Mouse (Mus musculus) C2C12 (cell line): ENCODE measurements around the gene Abhd2. TPM values are rescaled to one million over a fixed set of nuclear protein-coding genes. Genes with fewer than 3 reads are reported as not detected.

Experiments used
- H3K27me3 ChIP-seq: one replicate; pipeline ENCODE4 v1.6.1; 2011; ENCODE audit not compliant: control insufficient read depth, insufficient read depth, insufficient read length
- H3K36me3 ChIP-seq: one replicate; pipeline ENCODE4 v1.6.1; 2011; ENCODE audit not compliant: control insufficient read depth, insufficient read depth
- H3K4me3 ChIP-seq: one replicate; pipeline ENCODE4 v1.5.1; 2011; ENCODE audit warnings: mild to moderate bottlenecking, control low read depth; ENCODE audit not compliant: poor library complexity, insufficient read depth, severe bottlenecking
- H3K79me2 ChIP-seq: one replicate; pipeline ENCODE4 v1.6.1; 2011; ENCODE audit not compliant: control insufficient read depth, insufficient read depth
- H3K79me3 ChIP-seq: one replicate; pipeline ENCODE4 v1.6.1; 2011; ENCODE audit warnings: low read depth, control low read depth
- H3ac ChIP-seq: one replicate; pipeline ENCODE3; 2011; ENCODE audit warnings: low read depth; ENCODE audit not compliant: control insufficient read depth, insufficient read length
- CEBPB ChIP-seq: IDR thresholded peaks from one replicate; pipeline ENCODE4 v1.6.1; 2011; ENCODE audit warnings: low read depth, mild to moderate bottlenecking, control low read depth, moderate library complexity
- CTCF ChIP-seq: IDR thresholded peaks from one replicate; pipeline ENCODE4 v1.5.1; 2011; ENCODE audit not compliant: control insufficient read depth, insufficient read depth, insufficient read length
- FOSL1 ChIP-seq: IDR thresholded peaks from one replicate; pipeline ENCODE4 v1.8.0; 2011; ENCODE audit warnings: mild to moderate bottlenecking, low read length; ENCODE audit not compliant: poor library complexity, insufficient read depth, severe bottlenecking
- MAX ChIP-seq: IDR thresholded peaks from one replicate; pipeline ENCODE4 v1.6.1; 2011; ENCODE audit warnings: mild to moderate bottlenecking, control low read depth
- MYOD1 ChIP-seq: IDR thresholded peaks from one replicate; pipeline ENCODE4 v1.6.1; 2011; ENCODE audit warnings: low read depth; ENCODE audit not compliant: control insufficient read depth, insufficient read length
- MYOG ChIP-seq: IDR thresholded peaks from one replicate; pipeline ENCODE4 v1.6.1; 2011; ENCODE audit not compliant: control insufficient read depth, insufficient read length; ENCODE audit errors: extremely low read depth
- USF1 ChIP-seq: IDR thresholded peaks from one replicate; pipeline ENCODE4 v1.6.1; 2011; ENCODE audit warnings: low read depth, mild to moderate bottlenecking, control low read depth, moderate library complexity
- polyA plus RNA-seq: library from polyadenylated mRNA; unstranded; fragments of >200 nt; fragmentation: generic; extraction: Trizol; gene quantifications from one replicate; pipeline ENCODE4 v1.2.1, GENCODE M21; 2012; ENCODE audit warnings: missing spikeins

Abhd2 gene
- polyA plus RNA-seq, 1 experiment: 28.3 TPM

DNA sequence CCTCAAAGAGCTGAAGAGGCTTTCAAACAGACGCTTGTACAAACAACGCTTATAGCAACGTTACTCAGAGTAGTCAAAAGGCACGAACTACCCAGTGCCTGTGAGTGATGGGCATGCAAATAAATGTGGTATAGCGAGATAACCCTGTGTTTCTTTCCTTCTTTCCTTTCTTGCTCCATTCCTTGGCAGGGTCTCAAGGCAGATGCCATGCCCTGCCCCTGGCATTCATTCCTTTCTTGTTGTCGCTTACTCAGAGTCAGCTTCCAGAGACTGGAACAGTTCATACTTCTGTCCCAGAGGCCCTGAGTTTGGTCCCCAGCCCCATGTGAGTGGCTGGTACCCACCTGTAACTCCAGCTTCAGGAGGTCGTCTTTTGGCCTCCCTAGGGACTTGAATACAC lies 44.6 kb downstream of the Abhd2 start:
- H3K4me3 ChIP-seq: no peak overlapping the region
- H3ac ChIP-seq: no peak overlapping the region
- peaks cover 100% of the 10 kb centered on the region for H3K79me2 ChIP-seq
- H3K36me3 ChIP-seq: peaks cover 5% of the 10 kb centered on the region
- H3K27me3 ChIP-seq: no peaks in the 10 kb centered on the region
- H3K79me3 ChIP-seq: peaks cover 69% of the 10 kb centered on the region
- TF ChIP-seq CTCF: no peak
- TF ChIP-seq MYOD1: no peak
- no peak for TF ChIP-seq USF1
- no peak for TF ChIP-seq FOSL1
- TF ChIP-seq MAX: no peak

DNA sequence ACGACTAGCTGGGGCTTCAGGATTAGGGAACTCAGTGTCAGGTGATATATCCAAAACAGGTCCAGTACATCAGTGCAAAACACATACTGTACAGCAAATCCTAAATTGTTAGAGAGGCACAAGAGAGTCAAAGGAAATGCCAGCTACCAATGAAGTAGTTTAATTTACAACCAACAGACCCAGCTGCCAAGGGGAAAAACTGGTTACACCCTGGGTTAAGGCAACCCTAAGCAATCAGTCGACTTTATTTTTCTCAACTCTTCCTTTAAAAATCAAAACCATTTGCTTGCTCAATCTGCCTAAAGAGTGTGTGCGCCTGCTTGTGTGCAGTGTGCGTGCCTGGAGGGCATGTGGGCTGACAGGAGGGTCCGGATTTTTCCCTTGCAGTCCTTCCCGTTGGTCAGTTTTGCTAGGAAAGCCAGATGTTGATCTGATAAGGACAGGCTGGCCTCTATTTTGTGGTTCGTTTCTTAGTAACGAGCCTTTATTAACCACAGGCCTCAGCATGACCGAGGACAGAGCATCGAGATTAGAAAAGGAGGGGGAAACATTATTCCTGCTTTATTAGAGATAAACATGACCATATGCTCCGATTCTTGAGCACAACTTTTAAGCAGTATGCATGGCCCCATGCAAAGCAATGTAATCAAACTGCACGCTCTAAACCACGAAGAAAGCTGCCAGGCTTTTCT lies 45.3 kb downstream of the Abhd2 start:
- Histone ChIP-seq H3K36me3 (peaks cover 12% of the 10 kb centered on the region), H3K79me2 (peaks cover 100% of the 10 kb centered on the region), H3K4me3 (no peak overlapping the region), H3ac (no peak overlapping the region), H3K27me3 (no peaks in the 10 kb centered on the region), H3K79me3 (peaks cover 71% of the 10 kb centered on the region)
- TF ChIP-seq MYOG (no peak), MYOD1 (no peak), MAX (no peak), CEBPB (no peak), CTCF (no peak), FOSL1 (no peak), USF1 (no peak)

- H3K27me3 ChIP-seq: no peaks in the 10 kb centered on the region
- no peak overlapping the region for H3K4me3 ChIP-seq
- no peak overlapping the region for H3ac ChIP-seq
- peaks cover 54% of the 10 kb centered on the region for H3K36me3 ChIP-seq
- H3K79me3 ChIP-seq: peaks cover 26% of the 10 kb centered on the region
- TF ChIP-seq FOSL1: peak; percentile 76
- TF ChIP-seq CEBPB: no peak
- TF ChIP-seq MYOD1: peak; percentile 4
- peaks cover 47% of the 10 kb centered on the region for H3K79me2 ChIP-seq
Measured at GRCm38 (mm10) chr7:79323855-79324254, 50.9 kb downstream of the Abhd2 start.

DNA sequence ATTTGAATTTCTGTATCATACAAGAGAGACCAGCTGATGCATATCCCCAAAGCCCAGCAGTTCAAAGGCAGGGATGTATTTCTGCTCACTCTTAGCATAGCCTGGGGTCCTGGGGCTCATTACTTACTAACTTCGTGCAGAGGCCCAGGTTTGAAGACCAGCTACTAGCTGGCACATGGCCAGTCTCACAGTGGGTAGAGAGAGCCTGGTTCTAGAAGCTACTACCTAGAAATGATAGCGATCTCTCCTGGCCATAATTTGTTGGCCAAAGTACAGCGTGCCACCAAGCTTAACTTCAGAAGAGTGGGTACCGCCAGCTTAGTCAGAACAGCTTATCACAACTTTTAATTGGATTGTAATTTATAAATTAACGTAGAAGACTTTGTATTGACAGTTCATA lies 55.8 kb downstream of the Abhd2 start:
- TF ChIP-seq MYOG (no peak), FOSL1 (no peak), USF1 (no peak), MAX (no peak), MYOD1 (no peak), CEBPB (no peak), CTCF (no peak)
- Histone ChIP-seq H3K79me3 (peaks cover 9% of the 10 kb centered on the region), H3K27me3 (no peaks in the 10 kb centered on the region), H3K36me3 (peaks cover 78% of the 10 kb centered on the region), H3K4me3 (no peak overlapping the region), H3ac (no peak overlapping the region), H3K79me2 (peaks cover 16% of the 10 kb centered on the region)

- Histone ChIP-seq H3K36me3 (peaks cover 70% of the 10 kb centered on the region), H3ac (no peak overlapping the region), H3K79me3 (peaks cover 9% of the 10 kb centered on the region), H3K27me3 (no peaks in the 10 kb centered on the region), H3K4me3 (no peak overlapping the region), H3K79me2 (peaks cover 19% of the 10 kb centered on the region)
- TF ChIP-seq CEBPB (no peak), FOSL1 (no peak), MYOG (no peak), MYOD1 (no peak), MAX (no peak), CTCF (no peak), USF1 (no peak)
Measured at GRCm38 (mm10) chr7:79331197-79331596, 58.2 kb downstream of the Abhd2 start.

DNA sequence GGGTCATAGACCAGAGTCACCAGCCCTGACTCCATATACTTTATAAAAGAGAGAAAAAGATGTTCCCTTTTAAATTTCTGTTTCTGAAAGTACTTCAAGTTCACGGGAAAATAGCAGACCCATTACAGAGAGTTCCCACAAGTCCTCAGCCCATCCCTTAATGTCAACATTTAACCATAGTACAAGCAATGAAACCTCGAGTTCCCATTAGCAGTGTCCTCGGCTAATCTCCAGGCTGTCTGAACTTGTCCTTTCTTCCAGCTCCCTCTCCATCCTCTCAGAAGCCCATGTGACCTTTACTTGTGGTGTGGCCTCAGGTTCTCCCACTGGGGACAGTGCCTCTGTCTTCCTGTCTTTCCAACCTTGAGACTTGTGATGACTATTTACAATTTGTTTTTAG lies 60.4 kb downstream of the Abhd2 start:
- H3K79me2 ChIP-seq: peaks cover 19% of the 10 kb centered on the region
- no peak overlapping the region for H3ac ChIP-seq
- H3K79me3 ChIP-seq: peaks cover 9% of the 10 kb centered on the region
- no peak overlapping the region for H3K4me3 ChIP-seq
- TF ChIP-seq MAX (no peak), FOSL1 (no peak), MYOG (no peak), USF1 (no peak)
- peaks cover 48% of the 10 kb centered on the region for H3K36me3 ChIP-seq
- no peaks in the 10 kb centered on the region for H3K27me3 ChIP-seq
